9 mouse cellular contexts compared by ENCODE assay signal in the genomic region with DNA sequence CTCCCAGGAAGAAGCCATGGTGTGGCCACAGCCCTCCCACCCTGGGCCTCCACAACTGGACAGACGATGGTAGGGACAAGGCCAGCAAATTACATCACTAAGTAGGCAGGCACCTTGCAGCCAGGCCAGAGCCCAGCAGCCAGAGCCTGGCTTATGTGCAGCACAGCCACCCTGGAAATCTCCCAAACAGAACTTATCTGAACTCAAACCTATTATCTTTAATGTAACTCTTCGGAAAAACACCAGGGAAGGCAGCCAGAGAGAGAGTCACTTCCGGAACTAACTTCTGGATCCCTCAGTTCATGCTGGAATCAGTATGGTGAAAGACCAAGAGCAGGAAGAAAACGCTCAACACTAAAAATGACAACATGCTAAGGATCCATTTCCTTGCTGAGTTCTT. TPM values are rescaled to one million over a fixed set of nuclear protein-coding genes. Genes with fewer than 3 reads are reported as not detected.
DNase-seq lines count a peak whose midpoint lies in the region; ATAC-seq and TF ChIP-seq lines count a peak whose summit lies in the region.
"Had no signal": no experiment of that assay in that cellular context is flagged by ENCODE, and none has a peak within 500 bp of the region (broad histone marks: within the 10 kb centered on the region; RNA-seq: fewer than 3 reads in every experiment).

No protein-coding gene starts in this region.

- H3K4me3 ChIP-seq in spleen, adult 2 months (ENCODE audit: extremely low read depth, insufficient read depth, insufficient read length) = no peak overlapping the region
- H3K4me3 ChIP-seq in stomach, embryonic 16.5 days (replicated peaks; ENCODE audit: low read length) = no peak overlapping the region
- H3K4me3 ChIP-seq: hindbrain, embryonic 12.5 days had no signal

- H3K4me2 ChIP-seq in stomach, embryonic 16.5 days (ENCODE audit: low read depth, low read length) = no peak overlapping the region
- H3K4me2 ChIP-seq: hindbrain, embryonic 12.5 days had no signal

- H3K4me1 ChIP-seq in spleen, adult 2 months (ENCODE audit: control insufficient read depth, insufficient read depth, insufficient read length) = peaks cover 10% of the 10 kb centered on the region; the same call in 1 of the 2 replicates
- peaks cover 23% of the 10 kb centered on the region for H3K4me1 ChIP-seq in stomach, embryonic 16.5 days (ENCODE audit: control insufficient read depth, insufficient read depth, low read length)

- peaks cover 7% of the 10 kb centered on the region for H3K36me3 ChIP-seq in spleen, adult 2 months (ENCODE audit: control insufficient read depth, insufficient read depth, low read length)
- no peaks in the 10 kb centered on the region for H3K36me3 ChIP-seq in stomach, embryonic 16.5 days (ENCODE audit: control insufficient read depth, insufficient read depth, low read length)

- H3K9ac ChIP-seq in stomach, embryonic 16.5 days (ENCODE audit: low read length) = no peak overlapping the region
- H3K9ac ChIP-seq: hindbrain, embryonic 12.5 days had no signal

- no peaks in the 10 kb centered on the region for H3K27me3 ChIP-seq in spleen, adult 2 months (ENCODE audit: control insufficient read depth, insufficient read depth, low read length)
- H3K27me3 ChIP-seq in stomach, embryonic 16.5 days (ENCODE audit: control insufficient read depth, insufficient read depth, low read length) = no peaks in the 10 kb centered on the region
- H3K27me3 ChIP-seq: hindbrain, embryonic 12.5 days had no signal

- H3K9me3 ChIP-seq in stomach, embryonic 16.5 days (replicated peaks; ENCODE audit: control insufficient read depth, low read length) = no peaks in the 10 kb centered on the region
- H3K9me3 ChIP-seq: hindbrain, embryonic 12.5 days had no signal

- TF ChIP-seq CTCF in spleen, adult 2 months (IDR thresholded peaks at IDR 0.05; ENCODE audit: extremely low read depth, insufficient read depth, insufficient read length, insufficient replicate concordance) = no peak

- WGBS in spleen, adult 2 months = 84% methylated on average over 4 of the region's 4 CpGs
- 41% methylated on average over 4 of the region's 4 CpGs for WGBS in stomach, embryonic 16.5 days

- DNase-seq in adrenal gland, adult (ENCODE audit: inconsistent age in 2 of 2, low spot score in 1 of 2) = peak; percentile 70 to 88
- no peak for DNase-seq in adrenal gland, postnatal 4 days (ENCODE audit: low spot score in 2 of 2)
- DNase-seq in spleen, adult 2 months (ENCODE audit: low read depth in 1 of 2, low spot score in 2 of 2) = no peak
- DNase-seq in spleen, adult 18-20 months = no peak
- DNase-seq in kidney, postnatal 25 days = peak; percentile 43 to 50
- no peak for DNase-seq in left cerebral cortex, adult 8-10 months (ENCODE audit: low spot score in 2 of 2)
- DNase-seq in cerebellum, adult 9-11 months = no peak

- no peak for TF ChIP-seq POLR2A in spleen, adult 2 months (IDR thresholded peaks at IDR 0.05; ENCODE audit: low read depth, low read length)

- ATAC-seq in stomach, embryonic 16.5 days (ENCODE audit: insufficient read depth, low FRiP score) = no peak

- H3K27ac ChIP-seq in spleen, adult 2 months (ENCODE audit: insufficient read depth, low read length) = peak overlapping the region; percentile 38; the same call in 1 of the 2 replicates
- H3K27ac ChIP-seq in stomach, embryonic 16.5 days (ENCODE audit: low read length) = peak overlapping the region; percentile 43; the same call in 1 of the 2 replicates
- H3K27ac ChIP-seq: hindbrain, embryonic 12.5 days had no signal

RNA-seq across cellular contexts. Expression of a gene that starts 45.1 kb away (rescaled TPM):
- 10 to 100 TPM; 30.9 to 34.5 TPM for total RNA-seq in adrenal gland, postnatal 4 days (2021)
- polyA plus RNA-seq in spleen, adult 2 months (2012; rRNA removed) = 53.8 and 67.1 TPM in 2 replicates
- polyA plus RNA-seq in stomach, embryonic 16.5 days (2015; fragmentation: Nextera tagmentation; extraction: Ambion mirVana) = 6.5 and 6.8 TPM in 2 replicates
- total RNA-seq in left cerebral cortex, adult 8-10 months (2022) = 10 to 100 TPM in 2 of 4 experiments, 1 to 10 TPM in 2; 9.1 to 11.0 (median 9.8) TPM

Comparison
In these comparisons a context has a peak if more than half of its experiments do, and no peak if none do; other contexts are left out.
1. DNase-seq: peak in adrenal gland, adult (2 of 2) and kidney, postnatal 25 days (2 of 2); none in adrenal gland, postnatal 4 days (0 of 2), spleen, adult 2 months (0 of 2), spleen, adult 18-20 months (0 of 2), left cerebral cortex, adult 8-10 months (0 of 2) and cerebellum, adult 9-11 months (single experiment).